In genomic region chr5:92469201-92470130, GRCm38 (mm10) we compare ENCODE assay signal across 11 mouse cellular contexts. TPM values are rescaled to one million over a fixed set of nuclear protein-coding genes. Genes with fewer than 3 reads are reported as not detected.
DNase-seq lines count a peak whose midpoint lies in the region; ATAC-seq and TF ChIP-seq lines count a peak whose summit lies in the region.
"Had no signal": no experiment of that assay in that cellular context is flagged by ENCODE, and none has a peak within 500 bp of the region (broad histone marks: within the 10 kb centered on the region; RNA-seq: fewer than 3 reads in every experiment).

No protein-coding gene starts in this region.

- H3K27ac ChIP-seq in kidney, embryonic 14.5 days (ENCODE audit: low read depth, low read length): no peak overlapping the region

- no peak for TF ChIP-seq CTCF in Patski (IDR thresholded peaks at IDR 0.05)

- H3K4me3 ChIP-seq in kidney, embryonic 14.5 days (ENCODE audit: low read length): no peak overlapping the region

- no peaks in the 10 kb centered on the region for H3K36me3 ChIP-seq in kidney, embryonic 14.5 days (ENCODE audit: control insufficient read depth, insufficient read depth, low read length)

- H3K4me1 ChIP-seq in kidney, embryonic 14.5 days (ENCODE audit: control insufficient read depth, insufficient read depth, low read length): no peaks in the 10 kb centered on the region

- H3K9ac ChIP-seq in kidney, embryonic 14.5 days (ENCODE audit: low read depth, low read length): no peak overlapping the region

- H3K27me3 ChIP-seq in kidney, embryonic 14.5 days (ENCODE audit: control insufficient read depth, insufficient read depth, low read length): no peaks in the 10 kb centered on the region
- H3K27me3 ChIP-seq in Patski: no peaks in the 10 kb centered on the region

- in situ Hi-C loops in Patski (cut with MboI; ENCODE audit: low pct_unique_long_range_greater_than_20kb): no loop called here

- DNase-seq in kidney, postnatal 10 days: peak; percentile 19
- peak; percentile 48 for DNase-seq in Patski (ENCODE audit: low read depth, low spot score)
- peak; percentile 45 for DNase-seq in cerebellum, adult 11-12 months
- DNase-seq in gastrocnemius, postnatal 4 days (ENCODE audit: low spot score in 2 of 2): no peak
- DNase-seq in left cerebral cortex, adult 11 months (ENCODE audit: low spot score): no peak
- DNase-seq: gastrocnemius, postnatal 25 days; kidney, postnatal 4 days; lung, adult 2 months had no signal

- no peak overlapping the region for H3K4me2 ChIP-seq in kidney, embryonic 14.5 days (replicated peaks; ENCODE audit: low read depth, low read length)

- no peak for ATAC-seq in kidney, embryonic 14.5 days (ENCODE audit: low FRiP score, low TSS enrichment)
- no peak for ATAC-seq in Patski
- 0 out of 2 replicates have a peak, but pooled peaks have one; percentile 22 for ATAC-seq in erythroblast, adult 5-6 weeks (replicated peaks; ENCODE audit: low FRiP score, poor library complexity, severe bottlenecking)
- ATAC-seq: forebrain, embryonic 14.5 days had no signal

- POLR2A ChIA-PET in Patski (lab: Charles Lee): no interaction called here

- 88% methylated on average over 18 of the region's 18 CpGs for WGBS in kidney, embryonic 14.5 days

- CTCF ChIA-PET in Patski (lab: Charles Lee): no interaction called here

- no peaks in the 10 kb centered on the region for H3K9me3 ChIP-seq in kidney, embryonic 14.5 days (ENCODE audit: control insufficient read depth, low read length)

RNA-seq across cellular contexts. Expression of gene Nup54, which starts 34.4 kb away (rescaled TPM):
- 57.7 and 62.2 TPM in 2 replicates for polyA plus RNA-seq in kidney, embryonic 14.5 days (2014; fragmentation: Nextera tagmentation; extraction: Ambion mirVana)
- 48.6 TPM for polyA plus RNA-seq in Patski (2021)
- total RNA-seq in erythroblast, adult 5-6 weeks (2015; ENCODE audit: low replicate concordance): 27.3 and 28.4 TPM in 2 replicates
- total RNA-seq in erythroblast, adult 5-6 weeks (2017; ENCODE audit: low replicate concordance): 16.9 and 35.0 TPM in 2 replicates
- total RNA-seq in gastrocnemius, postnatal 4 days (2021): 10 to 100 TPM; 22.6 to 25.6 TPM

RNA-seq across cellular contexts. Expression of gene Scarb2, which starts 37.2 kb away (rescaled TPM):
- polyA plus RNA-seq in kidney, embryonic 14.5 days (2014; fragmentation: Nextera tagmentation; extraction: Ambion mirVana): 5.7 and 7.1 TPM in 2 replicates
- 43.1 TPM for polyA plus RNA-seq in Patski (2021)
- 7.9 and 10.7 TPM in 2 replicates for total RNA-seq in erythroblast, adult 5-6 weeks (2015; ENCODE audit: low replicate concordance)
- total RNA-seq in erythroblast, adult 5-6 weeks (2017; ENCODE audit: low replicate concordance): 12.0 and 15.9 TPM in 2 replicates
- 10 to 100 TPM; 90.2 to 96.8 TPM for total RNA-seq in gastrocnemius, postnatal 4 days (2021)

Comparison
In these comparisons a context has a peak if more than half of its experiments do, and no peak if none do; other contexts are left out.
1. DNase-seq: peak in kidney, postnatal 10 days (single experiment), Patski (single experiment) and cerebellum, adult 11-12 months (single experiment); none in gastrocnemius, postnatal 4 days (0 of 2) and left cerebral cortex, adult 11 months (single experiment).
2. RNA of gene Scarb2, which starts 37.2 kb away (total RNA-seq): 90.2 to 96.8 TPM in gastrocnemius, postnatal 4 days; 7.9 to 15.9 TPM in erythroblast, adult 5-6 weeks; every median in the first group is over 4 times any median in the second.